Mouse (Mus musculus) testis, postnatal 14 days (tissue): ENCODE measurements around the gene Timp2.
"Not testable (repeated sequence)": the region's sequence is repeated elsewhere in the genome, so short reads cannot be mapped to it uniquely, and the experiment has no call there.

Source experiments
- DNase-seq: peaks from one replicate; pipeline ENCODE4 v3.0.0; 2021; ENCODE audit warnings: low spot score

Gene Timp2

DNA sequence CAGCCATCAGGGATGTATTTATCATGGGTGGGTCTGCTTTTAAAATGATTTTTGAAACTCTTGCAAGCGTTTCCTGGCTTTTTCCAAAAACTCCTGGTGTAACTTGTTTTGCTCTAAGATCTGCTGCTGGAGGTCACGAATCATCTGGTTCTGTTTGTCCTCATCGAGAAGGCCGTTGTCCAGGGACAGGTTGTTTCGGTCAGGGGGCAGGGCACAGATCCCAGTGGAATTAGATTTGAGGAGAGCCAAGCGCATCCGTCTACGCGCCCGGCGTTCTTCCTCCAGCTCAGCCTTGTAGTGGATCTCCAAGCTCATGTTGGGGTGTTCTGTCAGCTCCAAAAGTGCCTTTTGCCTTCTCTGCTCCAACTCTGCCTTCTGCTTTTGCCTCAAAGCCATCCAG, 23.2 kb downstream of the Timp2 start:
- peak; percentile 69 for DNase-seq

- no peak for DNase-seq
These were observed 24.8 kb downstream of the Timp2 start for GRCm38 (mm10) chr11:118330777-118331176.

DNA sequence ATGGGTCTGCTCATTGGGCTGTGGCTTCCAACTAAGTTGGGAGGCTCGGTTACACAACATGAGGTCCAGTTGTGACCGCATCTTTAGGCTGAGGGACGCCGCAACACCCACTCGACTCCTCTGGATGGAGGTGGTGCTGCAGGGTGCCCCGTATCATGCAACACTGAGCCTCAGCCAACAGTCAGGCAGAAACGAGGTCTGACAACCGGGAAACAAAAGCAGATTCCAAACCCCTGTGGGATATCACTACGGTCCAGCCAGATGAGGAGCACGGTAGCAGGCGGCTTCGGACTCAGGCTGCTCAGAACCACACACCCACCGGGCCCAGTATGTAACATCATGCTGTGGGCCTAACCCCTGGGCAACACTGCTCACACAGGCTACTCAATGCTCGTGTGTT, 25.2 kb downstream of the Timp2 start:
- DNase-seq: no peak

DNA sequence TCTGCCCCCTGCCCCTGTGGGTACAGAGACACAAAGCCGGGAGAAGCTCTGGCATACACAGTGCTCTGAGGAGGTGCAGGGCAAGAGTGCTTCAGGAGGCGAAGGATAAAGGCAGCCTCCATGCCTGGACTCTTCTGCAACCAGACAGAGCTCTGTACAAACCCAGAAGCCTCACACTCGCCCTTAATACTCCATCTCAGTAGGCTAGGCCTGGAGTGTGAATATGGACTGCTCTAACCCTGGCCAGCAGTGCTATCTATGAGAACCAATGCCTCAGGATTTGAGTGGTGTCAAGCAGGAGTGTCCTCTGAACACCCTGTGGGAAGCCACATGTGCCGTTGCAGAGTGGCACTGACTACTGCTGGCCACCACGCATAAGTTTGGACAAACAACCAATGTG, 26.6 kb downstream of the Timp2 start:
- DNase-seq: no peak

DNA sequence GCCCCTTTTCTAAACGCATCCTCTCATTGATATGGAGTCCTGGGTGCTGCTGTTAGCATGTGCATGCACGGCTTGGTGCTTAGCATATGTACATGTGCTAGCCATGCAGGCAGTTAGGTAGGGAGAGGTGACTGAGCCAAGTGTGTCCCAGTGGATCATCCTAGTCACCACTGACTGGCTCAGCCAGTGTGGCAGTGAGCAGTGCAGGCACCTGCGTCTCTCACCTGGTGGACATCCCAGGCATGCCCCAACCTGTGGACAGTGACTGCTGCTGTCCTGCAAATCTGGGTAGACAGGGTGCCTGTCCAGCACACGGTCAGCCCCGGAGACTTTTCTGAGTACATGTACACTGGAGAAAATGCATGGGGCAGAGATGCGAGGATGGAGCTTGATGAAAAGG, 27.0 kb downstream of the Timp2 start:
- DNase-seq: no peak

DNA sequence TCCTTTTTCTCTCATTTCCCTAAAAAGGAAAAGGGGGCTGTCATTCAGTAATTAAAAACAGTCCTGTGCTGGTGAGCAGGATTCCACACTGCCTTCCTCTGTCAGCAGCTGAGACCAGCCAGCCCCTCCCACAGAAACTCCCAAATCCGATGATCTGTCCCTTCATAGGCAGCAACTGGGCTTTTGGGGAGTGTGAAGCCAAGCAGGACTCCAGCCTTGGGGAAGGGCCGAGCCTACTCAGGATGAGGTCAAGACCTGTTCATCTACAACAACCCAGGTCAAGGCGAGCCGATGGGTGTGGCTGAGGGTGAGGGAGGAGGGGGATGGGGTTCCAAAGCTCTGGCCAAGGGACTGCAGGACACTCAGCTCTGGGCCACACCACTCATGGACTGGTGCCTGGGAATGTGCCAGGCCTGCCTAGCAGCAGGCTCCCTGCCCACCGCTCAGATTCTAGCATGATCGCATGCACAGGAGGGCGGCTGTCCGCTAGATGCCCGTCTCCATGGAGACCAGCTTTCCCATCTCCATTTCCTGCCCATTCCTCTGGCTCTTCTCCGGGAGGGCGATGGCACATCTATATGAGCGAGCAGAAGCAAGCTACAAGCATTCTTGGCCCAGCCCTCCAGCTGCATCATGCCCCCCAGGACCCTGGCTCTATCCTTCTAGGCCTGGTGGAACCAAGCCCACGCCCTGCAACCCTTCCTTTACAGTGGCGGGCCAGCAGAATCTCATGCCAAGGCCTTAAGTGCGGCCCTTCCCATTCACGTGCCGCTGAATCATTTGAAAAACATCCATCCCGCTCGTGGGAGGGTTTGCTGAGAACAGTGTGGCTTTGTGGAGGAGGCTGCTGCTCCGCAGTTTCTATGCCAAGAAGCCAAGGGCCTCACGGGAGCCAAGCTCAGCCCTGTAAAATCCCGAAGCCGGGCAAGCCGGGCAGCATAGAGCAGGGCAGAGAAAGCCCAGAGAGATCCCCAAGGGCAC, 28.3 kb downstream of the Timp2 start:
- peak; percentile 85 for DNase-seq

DNA sequence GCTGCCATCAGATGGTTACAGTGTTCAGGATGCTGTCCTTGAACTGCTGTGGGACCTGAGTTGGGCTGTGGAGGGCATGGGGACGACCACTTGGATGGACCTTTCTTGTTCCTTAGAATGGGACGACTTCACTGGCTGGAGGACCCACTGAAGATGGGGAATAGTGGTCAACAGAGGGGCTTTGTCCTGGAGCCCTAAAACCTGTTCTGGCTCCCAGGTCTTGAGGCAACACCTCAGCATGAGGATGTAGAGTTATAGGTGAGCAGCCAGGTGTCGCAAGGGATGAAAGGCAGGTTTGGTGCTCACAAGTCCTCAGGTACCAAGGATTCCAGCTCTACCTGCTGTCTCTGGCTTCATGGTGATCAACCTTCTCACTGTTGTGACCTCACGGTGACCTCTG, 29.0 kb downstream of the Timp2 start:
- no peak for DNase-seq

DNA sequence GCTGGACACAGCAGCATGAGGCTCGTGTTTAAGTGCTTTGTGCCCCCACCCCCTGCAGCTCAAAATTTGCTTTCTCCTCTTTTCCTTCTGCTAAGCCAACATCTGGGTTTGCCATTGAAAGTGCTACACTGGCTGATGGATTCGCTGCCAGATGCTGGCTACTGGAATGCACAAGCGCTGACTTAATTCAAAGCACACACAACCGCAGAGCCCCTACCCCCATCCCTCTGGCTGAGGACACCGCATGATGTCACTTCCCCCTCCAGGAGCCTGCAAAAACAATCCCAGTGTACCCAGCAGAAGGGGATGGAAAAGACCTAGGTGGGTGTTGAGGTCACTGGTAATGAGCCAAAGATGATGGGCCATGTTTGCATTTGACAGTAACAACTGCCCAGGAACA, 31.0 kb downstream of the Timp2 start:
- no peak for DNase-seq

GRCm38 (mm10) chr11:118323974-118324373, 31.6 kb downstream of the Timp2 start:
- DNase-seq: no peak

GRCm38 (mm10) chr11:118322647-118323046, 32.9 kb downstream of the Timp2 start:
- DNase-seq: no peak

DNA sequence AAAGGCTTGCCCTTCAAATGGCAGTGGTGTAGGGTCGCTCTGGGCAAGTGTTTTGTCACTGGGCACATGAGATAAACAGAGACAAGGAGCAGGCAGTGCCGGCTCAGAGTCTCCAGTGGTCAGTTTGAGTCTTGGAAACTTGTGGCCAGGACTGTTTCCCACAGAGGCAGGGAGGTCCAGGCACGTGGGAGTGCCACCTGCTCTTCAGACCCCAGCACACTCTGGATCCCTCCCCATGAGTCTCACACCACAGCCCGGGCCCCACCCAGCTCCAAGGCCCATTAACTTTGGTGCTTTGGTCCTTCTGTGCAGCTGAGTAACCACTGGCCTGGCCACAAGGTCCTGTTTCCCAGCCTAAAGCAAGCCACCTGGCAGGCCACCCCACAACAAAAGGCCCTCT, 33.6 kb downstream of the Timp2 start:
- no peak for DNase-seq

DNA sequence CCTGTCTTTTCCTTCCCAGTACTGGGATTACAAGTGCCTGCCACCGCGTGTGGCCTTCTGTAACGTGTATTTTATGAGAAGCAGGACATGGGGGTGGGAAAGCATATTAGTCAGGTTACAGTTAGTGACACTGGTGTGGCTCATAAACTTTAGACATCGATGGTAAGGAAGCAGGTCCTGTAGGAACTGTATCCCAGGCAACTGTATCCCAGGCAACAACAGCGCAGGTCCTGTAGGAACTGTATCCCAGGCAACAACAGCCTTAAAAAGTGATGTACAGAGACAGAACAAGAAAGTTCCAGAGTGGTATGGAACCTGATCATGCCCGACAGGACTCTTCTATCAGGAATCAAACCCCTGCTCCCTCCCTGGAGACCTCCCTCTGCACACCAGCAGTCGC, 34.0 kb downstream of the Timp2 start:
- no peak for DNase-seq

DNA sequence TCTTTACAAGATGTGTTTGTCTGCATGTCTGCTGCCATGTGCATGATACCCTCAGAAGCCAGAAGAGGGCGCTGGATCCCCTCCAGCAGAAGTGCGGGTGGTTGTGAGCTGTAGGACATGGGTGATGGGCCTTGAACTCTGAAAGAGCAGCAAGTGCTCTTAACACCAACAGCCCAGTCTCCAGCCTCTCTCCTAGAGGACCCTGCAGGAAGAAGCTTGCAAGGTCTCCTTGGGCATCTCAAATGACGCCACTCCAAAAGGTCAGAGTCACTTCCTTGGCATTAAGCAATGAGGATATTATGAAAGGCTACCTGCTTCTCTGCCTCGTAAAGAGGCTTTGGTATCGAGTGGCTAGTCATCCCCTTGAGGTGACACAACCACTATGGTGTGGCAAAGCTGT, 36.9 kb downstream of the Timp2 start:
- no peak for DNase-seq

DNA sequence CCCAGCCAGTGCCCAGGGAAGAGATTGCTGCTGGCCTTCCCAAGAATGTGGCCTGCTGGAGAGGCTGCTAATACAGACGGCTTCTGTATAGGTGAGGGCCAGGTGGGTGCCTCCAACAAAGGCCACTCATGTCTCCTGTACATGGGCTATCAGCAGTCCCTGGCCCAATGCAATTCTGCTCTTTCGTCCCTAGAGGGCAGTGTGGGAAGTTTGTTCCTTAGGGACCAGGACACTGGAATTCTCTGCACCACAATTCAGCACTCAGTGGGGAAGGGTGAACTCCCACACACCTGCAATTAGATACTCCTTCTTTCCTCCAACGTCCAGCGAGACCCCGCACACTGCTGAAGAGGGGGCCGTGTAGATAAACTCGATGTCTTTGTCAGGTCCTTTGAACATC, 38.4 kb downstream of the Timp2 start:
- no peak for DNase-seq

- no peak for DNase-seq
These were observed 39.2 kb downstream of the Timp2 start for GRCm38 (mm10) chr11:118316231-118316806.

DNA sequence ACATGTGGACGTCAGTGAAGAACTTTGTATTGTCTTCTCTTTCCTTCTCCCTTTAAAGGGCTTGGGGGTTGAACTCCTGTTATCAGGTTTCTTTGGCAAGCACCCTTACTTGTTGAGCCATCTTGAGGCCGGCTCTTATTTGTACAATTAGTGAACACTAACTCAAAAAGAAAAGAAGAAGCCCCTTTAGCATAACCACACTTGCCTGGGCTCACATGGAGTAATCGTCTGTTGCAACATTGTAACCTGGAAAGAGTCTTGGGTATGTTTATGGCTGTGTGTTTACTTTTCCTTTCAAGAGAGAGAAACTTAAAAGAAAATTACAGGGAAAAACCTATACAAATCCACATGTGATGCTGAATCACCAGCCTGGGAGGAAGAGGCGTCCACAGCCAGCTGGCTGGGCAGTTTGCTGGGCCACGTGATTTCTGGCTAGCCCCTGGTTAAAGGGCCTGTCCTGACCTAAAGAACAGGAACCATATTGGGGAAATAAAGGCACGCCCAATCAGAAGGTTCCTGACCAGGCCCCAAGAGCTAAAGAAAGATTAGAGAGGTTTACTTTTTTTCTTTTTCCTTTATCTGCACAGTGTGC, 43.3 kb downstream of the Timp2 start:
- no peak for DNase-seq

DNA sequence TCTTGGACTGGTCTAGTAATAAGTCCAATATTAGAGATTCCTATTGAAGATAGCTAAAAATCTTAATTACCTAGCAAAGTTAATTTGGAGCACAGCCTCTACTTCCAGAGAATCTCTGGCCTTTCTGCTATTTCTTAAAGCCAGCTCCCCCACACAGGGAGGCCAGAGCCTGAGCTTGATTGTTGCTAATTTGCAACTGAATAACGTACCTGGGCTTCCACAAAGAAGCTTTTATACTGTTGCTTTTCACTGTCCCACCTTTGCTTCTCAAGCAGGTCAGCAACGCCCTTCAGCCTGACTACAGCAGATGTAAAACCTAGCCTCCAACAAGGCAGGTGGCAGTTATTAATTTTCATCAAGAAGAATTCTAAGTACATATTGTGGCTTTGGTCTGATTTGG, 47.6 kb downstream of the Timp2 start:
- DNase-seq: not testable (repeated sequence)

DNA sequence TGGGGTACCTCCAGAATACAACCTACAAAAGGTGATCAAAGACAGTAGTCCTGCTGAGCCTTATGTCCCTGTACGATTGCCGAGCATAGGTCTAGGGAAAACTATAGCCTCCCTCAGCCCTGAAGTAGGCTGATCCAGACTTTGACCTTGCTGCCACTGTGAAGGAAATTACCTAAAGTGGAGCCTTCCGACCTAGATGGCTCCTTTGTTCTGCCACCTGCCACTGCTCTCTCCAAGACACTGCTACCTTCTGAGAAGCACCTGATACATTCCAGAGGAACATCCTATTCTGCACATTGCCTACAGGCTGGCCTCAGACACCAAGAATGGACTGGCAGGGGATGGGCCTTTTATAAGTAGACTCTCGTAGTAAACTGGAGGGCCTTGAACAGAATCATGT, 51.6 kb downstream of the Timp2 start:
- DNase-seq: not testable (repeated sequence)

- no peak for DNase-seq
These were observed 56.7 kb downstream of the Timp2 start for GRCm38 (mm10) chr11:118298810-118299209.

DNA sequence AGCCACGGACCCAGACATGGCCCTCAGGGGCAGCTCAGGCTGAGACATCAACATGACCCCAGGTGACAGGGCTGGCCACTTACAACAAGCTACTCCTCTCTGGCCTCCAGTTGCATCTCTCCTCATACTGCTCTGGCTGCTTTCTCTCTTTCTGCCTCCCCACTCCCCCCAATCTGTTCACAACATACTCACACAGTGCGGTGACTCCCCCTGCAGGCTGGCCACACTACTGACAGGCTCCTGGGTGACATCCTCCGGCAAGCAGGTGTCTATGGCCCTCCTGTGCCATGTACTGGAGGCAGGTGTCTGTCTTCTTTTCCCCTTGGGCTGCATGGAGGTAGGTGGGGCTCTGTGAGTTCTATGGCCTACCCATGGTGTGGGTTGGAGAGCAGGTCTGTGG, 57.6 kb downstream of the Timp2 start:
- DNase-seq: no peak

GRCm38 (mm10) chr11:118295026-118295425, 60.5 kb downstream of the Timp2 start:
- no peak for DNase-seq

DNA sequence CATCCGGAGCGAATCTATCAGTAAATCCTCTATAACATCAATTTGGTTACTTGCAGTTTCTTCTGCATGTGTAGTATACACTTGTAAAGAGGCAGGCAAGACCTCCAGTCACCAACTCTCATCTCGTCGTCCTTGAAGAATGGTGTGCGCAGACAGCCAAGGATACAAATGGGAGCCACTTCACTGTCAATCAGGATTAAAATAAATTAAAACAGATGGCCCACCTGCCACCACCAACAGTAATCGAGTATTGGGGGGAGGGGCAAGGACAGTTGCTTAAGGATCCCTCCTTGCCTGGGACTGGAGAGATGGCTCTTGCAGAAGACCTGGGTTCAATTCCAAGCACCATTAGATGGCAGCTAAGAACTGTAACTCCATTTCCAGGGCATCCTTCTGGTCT, 62.9 kb downstream of the Timp2 start:
- DNase-seq: no peak
